In genomic region chr5:132201077-132201645, GRCm38 (mm10) we compare ENCODE assay signal across 9 mouse cellular contexts.
DNase-seq lines count a peak whose midpoint lies in the region; ATAC-seq and TF ChIP-seq lines count a peak whose summit lies in the region.
"Had no signal": no experiment of that assay in that cellular context is flagged by ENCODE, and none has a peak within 500 bp of the region (broad histone marks: within the 10 kb centered on the region; RNA-seq: fewer than 3 reads in every experiment).

No protein-coding gene starts in this region.

- intact Hi-C loops in gastrocnemius, adult 2 months (cut with DNase I): no loop called here

- H3K27me3 ChIP-seq in lung, embryonic 14.5 days (ENCODE audit: insufficient read depth, low read length): no peaks in the 10 kb centered on the region

- no peaks in the 10 kb centered on the region for H3K9me3 ChIP-seq in lung, embryonic 14.5 days (ENCODE audit: low read depth, low read length)

- no peak for TF ChIP-seq CTCF in lung, embryonic 14.5 days (IDR thresholded peaks at IDR 0.05; ENCODE audit: low read depth)
- TF ChIP-seq CTCF in gastrocnemius, adult 2 months (IDR thresholded peaks at IDR 0.05): no peak

- DNase-seq in adrenal gland, postnatal 10 days: peak; percentile 26
- no peak for DNase-seq in adrenal gland, adult 8-10 months
- DNase-seq in lung, embryonic 14.5 days: peak; percentile 61
- no peak for DNase-seq in lung, postnatal 25 days (ENCODE audit: low spot score)
- peak; percentile 36 for DNase-seq in gastrocnemius, adult 2 months
- DNase-seq in kidney, postnatal 4 days: peak; percentile 50 to 61
- DNase-seq in layer of hippocampus, postnatal 36 days: no peak
- DNase-seq in urinary bladder, adult 18-20 months (ENCODE audit: low spot score in 2 of 2): no peak
- DNase-seq: liver, postnatal 0 days had no signal

- peak; percentile 51; the same call in 1 of the 2 replicates for ATAC-seq in lung, embryonic 14.5 days (ENCODE audit: insufficient read depth)
- ATAC-seq: liver, postnatal 0 days had no signal

- peak overlapping the region; percentile 48; the same call in 1 of the 2 replicates for H3K27ac ChIP-seq in lung, embryonic 14.5 days (ENCODE audit: low read depth)
- H3K27ac ChIP-seq in gastrocnemius, adult 2 months: no peak overlapping the region

- no peak overlapping the region for H3K9ac ChIP-seq in lung, embryonic 14.5 days
- H3K9ac ChIP-seq: liver, postnatal 0 days had no signal

- H3K4me3 ChIP-seq in lung, embryonic 14.5 days (ENCODE audit: low read depth, low read length): no peak overlapping the region
- no peak overlapping the region for H3K4me3 ChIP-seq in gastrocnemius, adult 2 months

- no peaks in the 10 kb centered on the region for H3K36me3 ChIP-seq in lung, embryonic 14.5 days (ENCODE audit: insufficient read depth)

- no peak overlapping the region for H3K4me2 ChIP-seq in lung, embryonic 14.5 days

- 25% methylated on average over 4 of the region's 4 CpGs for WGBS in lung, embryonic 14.5 days

- peaks cover 17% of the 10 kb centered on the region for H3K4me1 ChIP-seq in lung, embryonic 14.5 days (ENCODE audit: insufficient read depth)

Comparison
In these comparisons a context has a peak if more than half of its experiments do, and no peak if none do; other contexts are left out.
1. DNase-seq: peak in adrenal gland, postnatal 10 days (single experiment), lung, embryonic 14.5 days (single experiment), gastrocnemius, adult 2 months (single experiment) and kidney, postnatal 4 days (2 of 2); none in adrenal gland, adult 8-10 months (single experiment), lung, postnatal 25 days (single experiment), layer of hippocampus, postnatal 36 days (0 of 2) and urinary bladder, adult 18-20 months (0 of 2).